Mouse (Mus musculus): ENCODE measurements around the gene Gsto1.

DNA sequence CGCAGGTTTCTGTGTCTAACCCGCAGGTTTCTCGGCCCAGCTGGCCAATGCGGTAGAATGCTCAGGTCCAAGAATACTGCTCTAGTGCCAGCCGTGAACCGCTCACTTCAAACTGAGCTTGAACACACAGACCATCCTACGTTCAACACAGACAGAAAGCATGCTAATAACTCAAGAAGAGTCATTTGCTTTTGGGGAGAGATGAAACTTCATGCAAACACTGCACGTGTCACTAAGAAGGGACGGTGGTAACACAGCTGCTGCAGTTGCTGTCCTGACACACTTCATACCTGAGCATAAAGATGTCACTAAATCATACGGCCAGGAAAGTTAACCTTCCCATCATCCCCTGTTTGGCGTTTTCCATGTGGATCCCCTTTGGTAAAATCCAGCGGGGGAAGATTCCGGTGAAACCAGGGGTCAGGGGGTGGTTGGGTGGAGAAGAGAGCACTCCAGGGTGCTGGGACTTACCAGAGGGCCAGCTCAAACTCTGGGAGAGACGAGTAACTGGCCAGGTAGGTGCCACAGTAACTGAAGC lies 24.8 kb upstream of the Gsto1 start:
- TF ChIP-seq POLR2A (IDR thresholded peaks at IDR 0.05; ENCODE audit: borderline replicate concordance, insufficient read depth, low read length) (no peak), CTCF (IDR thresholded peaks at IDR 0.05; ENCODE audit: borderline replicate concordance, insufficient read depth, low read depth, low read length) (no peak)

Data from cerebellum, adult 2 months (tissue).